Mouse (Mus musculus) small intestine, adult 2 months (tissue): ENCODE measurements around the gene Efna2.

Source experiments
- CTCF ChIP-seq: fragments of 200-500 bp; IDR thresholded peaks from 2 replicates; pipeline ENCODE4 v1.5.1; 2012; ENCODE audit warnings: low read depth, mild to moderate bottlenecking, control low read depth, inconsistent platforms, low read length, moderate library complexity, mixed read lengths; ENCODE audit not compliant: insufficient replicate concordance, insufficient read length; ENCODE audit errors: extremely low read depth
- POLR2A ChIP-seq: fragments of 200-500 bp; IDR thresholded peaks from 2 replicates; pipeline ENCODE4 v1.6.1; 2012; ENCODE audit warnings: low read depth, mild to moderate bottlenecking, control low read depth, inconsistent platforms, low read length, moderate library complexity

GRCm38 (mm10) chr10:80236145-80236825 lies 57.0 kb downstream of the Efna2 start:
- TF ChIP-seq POLR2A (no peak), CTCF (no peak)
